Mouse (Mus musculus): ENCODE measurements around the gene Nsg2. TPM values are rescaled to one million over a fixed set of nuclear protein-coding genes. Genes with fewer than 3 reads are reported as not detected.
A peak's percentile ranks its signal among the peaks of the same experiment; 100 is the strongest.

Nsg2 gene
- polyA plus RNA-seq, 1 experiment from 2014 or later: 16.1 TPM

DNA sequence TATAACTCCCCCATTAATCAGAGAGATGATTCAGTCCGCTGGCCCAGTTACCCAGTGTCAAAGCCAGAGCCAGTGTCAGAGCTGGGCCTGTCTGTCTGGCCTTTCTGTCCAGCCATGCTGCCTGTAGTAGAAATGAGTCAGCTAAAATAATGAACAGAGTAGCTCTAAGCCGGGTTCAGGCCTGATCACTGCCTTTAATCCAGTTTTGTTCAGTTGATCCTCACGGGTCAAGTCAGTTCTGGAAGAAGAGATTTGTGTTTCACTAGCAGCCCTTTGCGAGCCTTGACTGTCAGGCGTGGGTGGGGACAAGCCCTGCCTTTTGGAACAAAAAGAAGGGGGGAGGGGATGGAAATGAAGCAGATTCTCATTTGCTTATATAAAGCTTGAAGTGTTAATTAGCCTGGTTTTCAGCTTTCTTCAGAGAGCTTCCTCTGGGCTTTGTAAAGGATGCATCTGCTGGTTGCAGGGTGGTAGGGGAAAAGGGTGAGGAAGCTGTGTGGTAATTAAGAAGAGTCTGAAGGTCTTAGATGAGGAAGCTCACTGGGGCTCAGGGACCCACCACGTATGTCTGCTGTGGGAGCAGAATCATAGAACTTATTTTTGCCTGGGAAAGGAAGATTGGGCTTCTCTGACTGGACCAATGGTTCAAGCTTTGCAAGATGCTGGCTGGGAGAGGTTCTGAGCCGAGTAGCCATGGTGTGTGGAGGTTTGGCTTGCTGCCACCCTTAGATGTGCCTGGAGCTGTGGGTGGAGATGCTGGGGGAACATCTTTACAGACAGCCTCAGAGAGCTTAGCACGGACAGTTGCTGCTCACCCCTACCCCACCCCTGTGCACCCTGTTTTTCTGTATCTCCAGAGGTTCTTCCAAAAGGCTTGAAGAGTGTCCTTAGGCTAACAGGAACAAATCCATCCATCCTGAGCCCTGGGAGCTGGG lies 20.0 kb downstream of the Nsg2 start:
- no peak for DNase-seq (ENCODE audit: extremely low spot score, low spot score)
- WGBS: 36% methylated on average over 8 of the region's 8 CpGs
- Histone ChIP-seq H3K36me3 (replicated peaks) (no peaks in the 10 kb centered on the region), H3K9me3 (no peaks in the 10 kb centered on the region), H3K27ac (peak overlapping the region; percentile 74), H3K27me3 (ENCODE audit: poor library complexity, severe bottlenecking) (no peaks in the 10 kb centered on the region), H3K4me3 (no peak overlapping the region), H3K4me1 (peaks cover 55% of the 10 kb centered on the region)

DNA sequence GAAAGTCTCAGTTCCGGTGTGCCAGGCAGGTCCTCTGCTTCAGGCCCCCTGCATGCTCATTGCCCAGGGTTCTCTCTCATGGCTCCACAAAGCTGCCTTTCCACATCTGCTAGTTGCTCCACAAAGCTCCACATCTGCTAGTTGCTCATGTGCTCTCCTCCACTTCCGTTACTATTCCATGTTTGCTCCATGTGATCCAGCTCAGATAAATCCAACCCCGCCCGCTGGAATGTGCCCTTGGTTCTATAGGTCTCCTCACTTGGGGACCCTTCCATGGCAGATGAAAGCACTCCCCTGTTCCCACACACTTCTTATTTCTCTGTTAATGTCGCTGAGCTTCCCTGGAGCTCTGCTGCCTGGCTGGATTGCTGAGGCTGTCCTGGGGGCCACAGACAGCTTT lies 26.4 kb downstream of the Nsg2 start:
- WGBS: 70% methylated on average over 5 of the region's 5 CpGs
- Histone ChIP-seq H3K36me3 (replicated peaks) (no peaks in the 10 kb centered on the region), H3K4me1 (peaks cover 32% of the 10 kb centered on the region), H3K27me3 (ENCODE audit: poor library complexity, severe bottlenecking) (no peaks in the 10 kb centered on the region), H3K27ac (0 out of 2 replicates have a peak overlapping the region, but pooled peaks have one; percentile 16), H3K4me3 (no peak overlapping the region), H3K9me3 (no peaks in the 10 kb centered on the region)
- no peak for DNase-seq (ENCODE audit: extremely low spot score, low spot score)

DNA sequence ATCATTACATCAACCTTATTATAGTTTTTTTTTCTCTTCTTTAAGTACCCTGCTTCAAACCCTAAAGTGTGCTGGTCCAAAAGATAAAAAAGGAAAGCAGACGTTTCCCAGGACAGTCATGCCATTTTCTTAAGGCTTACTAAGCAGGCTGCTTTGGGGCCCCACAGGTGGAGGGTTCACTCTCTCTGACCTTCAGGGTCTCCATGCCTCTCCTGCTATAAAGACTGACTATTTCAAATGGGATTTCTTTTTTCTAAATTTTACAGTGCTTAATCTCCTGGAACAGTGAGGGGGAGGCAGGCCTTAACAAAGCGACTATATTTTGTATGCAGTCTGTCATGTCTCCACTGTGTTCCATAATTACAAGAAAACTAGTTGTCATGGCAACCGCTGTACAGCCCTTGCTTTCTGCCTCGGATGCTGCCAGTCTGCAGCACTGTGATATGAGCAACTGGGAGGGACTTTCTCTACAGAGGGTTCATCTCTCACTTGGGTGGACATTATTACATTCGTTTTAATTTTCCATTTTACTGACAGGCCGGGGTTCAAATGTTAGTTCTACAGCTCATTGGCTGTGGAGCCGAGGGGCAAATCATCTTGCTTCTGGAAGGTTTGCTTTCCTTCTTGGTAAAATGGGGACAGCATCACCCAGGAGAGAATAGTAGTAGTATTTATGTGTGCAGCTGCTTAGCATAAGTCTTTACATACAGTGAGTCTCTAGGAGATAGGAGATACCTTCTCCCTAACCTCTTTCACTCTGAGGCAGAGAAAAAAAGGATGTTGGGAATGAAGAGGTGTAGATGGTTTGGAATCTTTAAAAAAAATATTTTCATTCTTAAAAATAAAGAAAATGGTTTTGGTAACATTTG lies 27.4 kb downstream of the Nsg2 start:
- no peak overlapping the region for H3K27ac ChIP-seq
- no peaks in the 10 kb centered on the region for H3K27me3 ChIP-seq (ENCODE audit: poor library complexity, severe bottlenecking)
- no peak for DNase-seq (ENCODE audit: extremely low spot score, low spot score)
- peaks cover 32% of the 10 kb centered on the region for H3K4me1 ChIP-seq
- H3K36me3 ChIP-seq (replicated peaks): no peaks in the 10 kb centered on the region
- H3K4me3 ChIP-seq: no peak overlapping the region
- WGBS: 81% methylated on average over 7 of the region's 7 CpGs
- H3K9me3 ChIP-seq: no peaks in the 10 kb centered on the region

DNA sequence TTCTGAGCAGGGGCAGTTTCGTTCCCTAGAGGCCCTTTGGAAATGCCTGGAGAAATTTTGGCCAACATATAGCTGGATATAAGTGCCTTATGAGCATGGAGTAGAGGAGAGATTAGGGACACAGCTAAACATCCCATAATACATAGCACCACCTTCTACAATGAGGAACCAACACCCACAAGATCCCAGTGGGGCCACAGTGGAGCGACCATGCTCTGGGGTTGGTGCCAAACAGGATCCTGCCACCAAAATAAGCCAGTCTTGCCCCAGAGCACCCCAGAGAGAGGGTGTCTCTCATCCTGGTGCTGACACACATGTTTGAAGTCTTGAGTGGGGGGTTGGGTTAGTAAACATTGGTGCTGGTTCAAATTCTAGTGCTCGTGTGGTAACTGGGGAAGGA lies 28.3 kb downstream of the Nsg2 start:
- DNase-seq (ENCODE audit: extremely low spot score, low spot score): no peak
- no peaks in the 10 kb centered on the region for H3K36me3 ChIP-seq (replicated peaks)
- no peaks in the 10 kb centered on the region for H3K9me3 ChIP-seq
- H3K27me3 ChIP-seq (ENCODE audit: poor library complexity, severe bottlenecking): no peaks in the 10 kb centered on the region
- peaks cover 34% of the 10 kb centered on the region for H3K4me1 ChIP-seq
- H3K27ac ChIP-seq: no peak overlapping the region
- no peak overlapping the region for H3K4me3 ChIP-seq
- WGBS: 85% methylated on average over 3 of the region's 3 CpGs

DNA sequence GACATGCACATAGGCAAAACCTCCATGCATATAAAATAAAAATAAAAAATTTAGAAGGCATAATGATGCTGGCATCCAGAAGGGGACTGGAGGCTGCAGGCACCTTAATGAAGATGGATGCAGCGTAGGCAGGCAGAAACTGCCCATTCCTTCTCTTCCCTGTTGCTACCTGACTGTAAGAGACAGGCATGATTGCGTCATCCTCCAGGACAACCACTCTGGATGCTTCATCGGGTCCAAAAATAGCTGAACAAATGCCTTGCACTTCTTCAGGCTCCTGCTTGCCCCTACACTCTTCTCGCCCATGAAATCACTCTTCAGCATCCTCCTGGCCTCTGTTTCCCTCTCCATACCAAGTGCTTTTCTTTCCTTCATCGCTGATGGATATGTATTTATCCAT lies 29.1 kb downstream of the Nsg2 start:
- DNase-seq (ENCODE audit: extremely low spot score, low spot score): no peak
- no peaks in the 10 kb centered on the region for H3K36me3 ChIP-seq (replicated peaks)
- peaks cover 33% of the 10 kb centered on the region for H3K4me1 ChIP-seq
- no peak overlapping the region for H3K4me3 ChIP-seq
- H3K27me3 ChIP-seq (ENCODE audit: poor library complexity, severe bottlenecking): no peaks in the 10 kb centered on the region
- no peaks in the 10 kb centered on the region for H3K9me3 ChIP-seq
- no peak overlapping the region for H3K27ac ChIP-seq
- WGBS: 91% methylated on average over 5 of the region's 5 CpGs

DNA sequence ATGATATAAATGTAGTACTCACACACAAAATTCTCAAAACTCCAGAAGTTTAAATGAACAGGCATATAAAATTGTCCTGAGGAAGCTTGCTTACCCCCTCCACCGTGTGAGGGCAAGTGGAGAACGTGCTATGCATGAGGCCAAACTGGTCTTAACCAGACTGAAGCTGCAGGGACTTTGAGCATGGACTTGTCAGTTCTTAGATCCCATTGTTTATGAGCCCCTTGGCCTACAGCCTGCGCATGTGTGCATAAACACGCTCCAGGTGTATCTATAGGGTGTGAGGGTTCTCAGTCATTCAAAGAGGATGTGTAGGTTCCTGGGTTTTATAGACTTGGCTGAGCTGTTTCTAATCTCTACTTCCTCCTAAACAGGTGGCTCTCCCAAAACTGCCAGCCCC lies 31.1 kb downstream of the Nsg2 start:
- Histone ChIP-seq H3K9me3 (no peaks in the 10 kb centered on the region), H3K27me3 (ENCODE audit: poor library complexity, severe bottlenecking) (no peaks in the 10 kb centered on the region), H3K4me1 (peaks cover 29% of the 10 kb centered on the region), H3K4me3 (no peak overlapping the region), H3K36me3 (replicated peaks) (no peaks in the 10 kb centered on the region), H3K27ac (no peak overlapping the region)
- DNase-seq (ENCODE audit: extremely low spot score, low spot score): no peak
- WGBS: 88% methylated on average over 4 of the region's 4 CpGs

DNA sequence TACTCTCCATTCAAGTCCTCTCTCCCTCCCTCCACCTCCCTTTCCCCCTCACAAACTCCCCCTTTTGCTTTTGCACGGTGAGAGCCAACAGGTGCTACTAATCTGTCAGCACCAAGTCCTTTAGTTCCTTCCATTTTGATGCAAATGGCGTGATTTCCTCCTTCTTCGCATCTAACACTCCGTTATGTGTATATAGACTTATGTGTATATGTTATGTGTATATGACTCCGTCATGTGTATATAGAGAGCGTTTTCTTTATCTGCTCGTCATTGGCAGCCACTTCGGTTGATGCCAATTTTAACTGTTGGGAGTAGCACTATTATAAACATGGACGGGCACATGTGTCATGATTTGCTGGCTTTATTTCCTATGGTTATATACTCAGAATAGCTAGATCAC lies 31.8 kb downstream of the Nsg2 start:
- H3K36me3 ChIP-seq (replicated peaks): no peaks in the 10 kb centered on the region
- 84% methylated on average over 9 of the region's 9 CpGs for WGBS
- H3K4me3 ChIP-seq: no peak overlapping the region
- peaks cover 22% of the 10 kb centered on the region for H3K4me1 ChIP-seq
- no peaks in the 10 kb centered on the region for H3K9me3 ChIP-seq
- no peak overlapping the region for H3K27ac ChIP-seq
- no peak for DNase-seq (ENCODE audit: extremely low spot score, low spot score)
- no peaks in the 10 kb centered on the region for H3K27me3 ChIP-seq (ENCODE audit: poor library complexity, severe bottlenecking)

DNA sequence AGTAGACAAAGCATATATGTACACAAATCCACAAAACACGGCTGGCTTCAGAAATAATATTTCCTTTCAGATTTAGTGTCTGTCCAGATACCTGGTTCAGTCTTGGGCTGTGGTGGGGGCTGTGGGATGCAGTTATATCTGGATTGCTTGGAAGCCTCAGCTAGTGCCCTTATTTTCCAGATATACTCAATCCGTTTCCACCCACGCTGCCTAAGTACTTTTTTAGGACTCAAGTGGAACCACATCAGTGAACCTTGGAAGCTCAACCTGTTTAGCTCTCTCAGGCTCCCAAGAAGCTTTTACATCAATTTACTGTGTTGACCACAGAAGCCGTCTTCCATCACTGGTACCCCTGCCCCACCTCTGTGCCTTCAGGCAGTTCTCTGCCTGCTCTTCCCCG lies 35.6 kb downstream of the Nsg2 start:
- Histone ChIP-seq H3K36me3 (replicated peaks) (no peaks in the 10 kb centered on the region), H3K4me1 (peaks cover 6% of the 10 kb centered on the region; the same call in 1 of the 2 replicates), H3K27ac (no peak overlapping the region), H3K4me3 (no peak overlapping the region), H3K9me3 (no peaks in the 10 kb centered on the region), H3K27me3 (ENCODE audit: poor library complexity, severe bottlenecking) (no peaks in the 10 kb centered on the region)
- DNase-seq (ENCODE audit: extremely low spot score, low spot score): no peak
- WGBS: 84% methylated on average over 5 of the region's 5 CpGs

DNA sequence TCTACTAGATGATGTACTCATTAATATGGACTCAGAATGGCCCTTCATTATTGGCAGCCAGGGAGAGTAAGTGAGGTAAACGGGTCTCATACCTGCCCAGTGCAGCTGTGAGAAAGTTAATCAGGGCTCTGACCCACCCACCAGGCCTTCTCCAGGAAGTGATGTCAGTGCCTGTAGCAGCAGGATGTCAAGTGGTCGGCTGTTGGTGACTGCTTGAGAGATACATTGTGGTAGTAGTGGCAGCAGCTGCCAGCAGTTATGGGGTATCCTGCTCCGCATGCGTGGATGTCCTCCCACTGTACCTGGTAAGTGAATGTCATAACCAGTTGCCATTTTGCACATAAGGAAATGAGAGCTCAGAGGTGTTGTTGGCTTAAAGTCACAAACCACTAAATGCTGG lies 39.4 kb downstream of the Nsg2 start:
- H3K27ac ChIP-seq: no peak overlapping the region

DNA sequence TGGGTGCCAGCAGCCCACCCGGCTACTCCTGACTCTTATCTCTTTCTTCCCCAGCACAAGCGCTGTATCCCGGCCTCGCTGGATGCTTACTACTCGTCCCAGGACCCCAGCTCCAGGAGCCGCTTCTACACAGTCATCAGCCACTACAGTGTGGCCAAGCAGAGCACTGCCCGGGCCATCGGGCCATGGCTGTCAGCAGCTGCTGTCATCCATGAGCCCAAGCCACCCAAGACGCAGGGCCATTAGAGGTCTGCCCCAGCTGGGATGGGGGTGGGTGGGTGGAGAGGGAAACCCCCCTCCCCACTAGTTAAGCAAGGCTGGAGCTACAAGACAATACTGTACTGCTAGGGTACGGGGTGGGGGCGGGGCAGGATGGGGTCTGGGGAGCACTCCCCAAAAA lies 57.1 kb downstream of the Nsg2 start:
- H3K4me1 ChIP-seq: peaks cover 25% of the 10 kb centered on the region
- H3K4me3 ChIP-seq: no peak overlapping the region
- no peaks in the 10 kb centered on the region for H3K9me3 ChIP-seq
- WGBS: 92% methylated on average over 11 of the region's 11 CpGs
- no peak for DNase-seq (ENCODE audit: extremely low spot score, low spot score)
- H3K27ac ChIP-seq: peak overlapping the region; percentile 56; the same call in 1 of the 2 replicates
- no peaks in the 10 kb centered on the region for H3K27me3 ChIP-seq (ENCODE audit: poor library complexity, severe bottlenecking)
- H3K36me3 ChIP-seq (replicated peaks): peaks cover 3% of the 10 kb centered on the region; the same call in 1 of the 2 replicates

More for the DNA sequence above, 39.4 kb downstream of the Nsg2 start:
- no peaks in the 10 kb centered on the region for H3K27me3 ChIP-seq (ENCODE audit: poor library complexity, severe bottlenecking)
- H3K36me3 ChIP-seq (replicated peaks): no peaks in the 10 kb centered on the region
- no peaks in the 10 kb centered on the region for H3K9me3 ChIP-seq
- H3K4me1 ChIP-seq: no peaks in the 10 kb centered on the region
- WGBS: 80% methylated on average over 4 of the region's 4 CpGs
- no peak overlapping the region for H3K4me3 ChIP-seq
- no peak for DNase-seq (ENCODE audit: extremely low spot score, low spot score)

DNA sequence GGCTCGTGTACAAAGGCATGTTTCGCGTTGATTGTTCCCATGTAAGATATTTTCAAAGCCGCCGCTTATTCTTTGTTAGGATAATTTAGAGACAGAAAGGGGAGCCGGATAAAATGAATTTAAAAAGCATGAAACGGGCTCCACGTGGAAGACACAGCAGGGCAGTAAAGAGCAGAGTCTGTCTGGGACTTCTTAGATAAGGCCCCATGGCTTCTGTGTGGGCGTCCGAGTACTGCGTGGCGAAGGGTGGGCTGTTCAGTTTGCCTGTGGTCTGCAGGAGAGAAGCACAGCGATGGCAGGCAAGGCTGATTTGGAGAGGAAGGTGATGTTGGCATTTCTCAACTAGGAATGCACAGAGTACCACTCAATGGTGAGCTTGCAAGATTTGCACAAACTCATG lies 57.6 kb downstream of the Nsg2 start:
- no peak overlapping the region for H3K4me3 ChIP-seq
- H3K9me3 ChIP-seq: no peaks in the 10 kb centered on the region
- H3K36me3 ChIP-seq (replicated peaks): peaks cover 3% of the 10 kb centered on the region; the same call in 1 of the 2 replicates
- 86% methylated on average over 13 of the region's 13 CpGs for WGBS
- peak overlapping the region; percentile 56; the same call in 1 of the 2 replicates for H3K27ac ChIP-seq
- no peak for DNase-seq (ENCODE audit: extremely low spot score, low spot score)
- H3K27me3 ChIP-seq (ENCODE audit: poor library complexity, severe bottlenecking): no peaks in the 10 kb centered on the region
- peaks cover 27% of the 10 kb centered on the region for H3K4me1 ChIP-seq

DNA sequence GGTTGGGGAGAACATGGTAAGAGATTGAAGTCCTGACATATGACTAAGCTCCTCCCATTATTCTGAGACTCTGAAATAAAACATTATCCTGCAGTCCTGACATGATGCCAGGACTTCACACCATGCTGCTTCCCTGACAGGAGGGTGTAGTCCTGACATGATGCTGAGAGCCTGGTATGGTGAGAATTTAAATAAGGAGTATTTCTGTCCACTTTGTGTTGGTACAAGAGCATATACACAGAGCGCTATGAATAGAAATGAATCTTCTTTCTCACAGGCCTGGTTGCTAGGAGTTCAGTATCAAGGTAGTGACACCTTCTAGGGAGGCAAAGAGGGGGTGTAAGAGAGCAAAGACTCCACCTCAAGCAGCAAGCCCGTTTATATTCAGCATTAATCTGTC lies 60.8 kb downstream of the Nsg2 start:
- H3K4me1 ChIP-seq: peaks cover 46% of the 10 kb centered on the region
- WGBS: 72% methylated on average over 2 of the region's 2 CpGs
- peaks cover 3% of the 10 kb centered on the region; the same call in 1 of the 2 replicates for H3K36me3 ChIP-seq (replicated peaks)
- H3K4me3 ChIP-seq: no peak overlapping the region
- no peak overlapping the region for H3K27ac ChIP-seq
- H3K9me3 ChIP-seq: no peaks in the 10 kb centered on the region
- DNase-seq (ENCODE audit: extremely low spot score, low spot score): no peak
- H3K27me3 ChIP-seq (ENCODE audit: poor library complexity, severe bottlenecking): peaks cover 9% of the 10 kb centered on the region; the same call in 1 of the 2 replicates
